ENCODE assay signal across 8 mouse cellular contexts in genomic region chr16:27389534-27390282, GRCm38 (mm10). TPM values are rescaled to one million over a fixed set of nuclear protein-coding genes. Genes with fewer than 3 reads are reported as not detected.
DNase-seq lines count a peak whose midpoint lies in the region; ATAC-seq and TF ChIP-seq lines count a peak whose summit lies in the region.

No protein-coding gene starts in this region.

- H3K9me3 ChIP-seq in intestine, postnatal 0 days (ENCODE audit: control insufficient read depth), result no peaks in the 10 kb centered on the region

- H3K4me2 ChIP-seq in intestine, postnatal 0 days (replicated peaks; ENCODE audit: low read depth), result peak overlapping the region; percentile 73

- no peak for ATAC-seq in intestine, postnatal 0 days

- TF ChIP-seq CTCF in intestine, postnatal 0 days (IDR thresholded peaks at IDR 0.05; ENCODE audit: low read depth), result no peak

- 20% methylated on average over 7 of the region's 7 CpGs for WGBS in intestine, postnatal 0 days

- DNase-seq in right cerebral cortex, postnatal 25 days, result peak; percentile 12
- DNase-seq in right cerebral cortex, adult 18-20 months, result no peak
- peak; percentile 16 for DNase-seq in c-Kit-positive CD71-positive TER-119-positive erythroid progenitor cells, embryonic 14.5 days (ENCODE audit: low spot score)
- peak; percentile 9 for DNase-seq in gastrocnemius, postnatal 10 days
- DNase-seq in lung, postnatal 25 days (ENCODE audit: low spot score), result peak; percentile 16
- no peak for DNase-seq in natural killer cell, adult 2 months (ENCODE audit: low spot score in 2 of 2)
- no peak for DNase-seq in spleen, postnatal 14 days (ENCODE audit: low spot score in 2 of 2)

- H3K27me3 ChIP-seq in intestine, postnatal 0 days (replicated peaks; ENCODE audit: control insufficient read depth, insufficient read depth, low read length), result no peaks in the 10 kb centered on the region

- peak overlapping the region; percentile 88 for H3K4me3 ChIP-seq in intestine, postnatal 0 days (ENCODE audit: low read depth, low read length)

- H3K4me1 ChIP-seq in intestine, postnatal 0 days (replicated peaks; ENCODE audit: control insufficient read depth, insufficient read depth, low read length), result peaks cover 12% of the 10 kb centered on the region; the same call in 1 of the 2 replicates

- no peaks in the 10 kb centered on the region for H3K36me3 ChIP-seq in intestine, postnatal 0 days (ENCODE audit: control insufficient read depth, insufficient read depth)

- H3K27ac ChIP-seq in intestine, postnatal 0 days (ENCODE audit: low read depth, low read length), result peak overlapping the region; percentile 97

- H3K9ac ChIP-seq in intestine, postnatal 0 days (ENCODE audit: low read depth, low read length), result peak overlapping the region; percentile 98

RNA-seq across cellular contexts. Expression of gene Ccdc50, which starts 1.0 kb away (rescaled TPM):
- total RNA-seq in gastrocnemius, postnatal 10 days (2021), result 100 to 1,000 TPM; 101 to 102 TPM
- polyA plus RNA-seq in intestine, postnatal 0 days (2015; fragmentation: Nextera tagmentation; extraction: Ambion mirVana), result 18.9 and 21.0 TPM in 2 replicates

RNA-seq across cellular contexts. Expression of gene Uts2b, which starts 19.7 kb away (rescaled TPM):
- total RNA-seq in gastrocnemius, postnatal 10 days (2021), result not detected
- 0.14 and 0.37 TPM in 2 replicates for polyA plus RNA-seq in intestine, postnatal 0 days (2015; fragmentation: Nextera tagmentation; extraction: Ambion mirVana)

Comparison
In these comparisons a context has a peak if more than half of its experiments do, and no peak if none do; other contexts are left out.
1. DNase-seq: peak in right cerebral cortex, postnatal 25 days (single experiment), c-Kit-positive CD71-positive TER-119-positive erythroid progenitor cells, embryonic 14.5 days (single experiment), gastrocnemius, postnatal 10 days (single experiment) and lung, postnatal 25 days (single experiment); none in right cerebral cortex, adult 18-20 months (single experiment), natural killer cell, adult 2 months (0 of 2) and spleen, postnatal 14 days (0 of 2).